In the genomic region with DNA sequence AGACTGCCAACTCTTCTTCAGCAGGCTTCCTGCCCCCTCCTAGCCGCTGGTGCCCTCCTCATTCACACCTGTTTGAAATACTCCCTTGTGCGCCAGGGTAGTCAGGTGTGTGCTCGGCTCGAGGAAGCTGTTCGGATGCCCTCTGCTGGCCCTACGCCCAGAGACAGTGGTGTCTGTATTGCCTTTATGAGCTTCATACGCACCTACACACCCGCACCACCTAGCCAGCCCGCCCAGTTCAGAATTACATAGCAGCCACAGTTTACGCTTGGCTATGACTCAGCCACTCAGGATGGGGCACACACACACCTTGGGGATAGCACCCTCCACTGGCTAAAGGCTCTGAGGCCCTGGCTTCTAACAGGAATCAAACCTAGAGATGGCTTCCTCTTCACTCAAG, we compare ENCODE assay signal across 8 mouse cellular contexts. TPM values are rescaled to one million over a fixed set of nuclear protein-coding genes. Genes with fewer than 3 reads are reported as not detected.
DNase-seq lines count a peak whose midpoint lies in the region; ATAC-seq and TF ChIP-seq lines count a peak whose summit lies in the region.

No protein-coding gene starts in this region.

- intact Hi-C loops in heart, postnatal 36 days (cut with DNase I), result loop anchor here (5.0 kb wide), 1 partner anchor 47 kb away; no protein-coding TSS in a partner anchor

- peaks cover 9% of the 10 kb centered on the region; the same call in 1 of the 2 replicates for H3K4me1 ChIP-seq in heart, embryonic 13.5 days
- 0 out of 2 replicates have a peak, but pooled peaks cover 8% of the 10 kb centered on the region for H3K4me1 ChIP-seq in intestine, embryonic 16.5 days (ENCODE audit: control insufficient read depth, insufficient read depth, low read length)
- no peaks in the 10 kb centered on the region for H3K4me1 ChIP-seq in lung, embryonic 14.5 days (ENCODE audit: insufficient read depth)

- H3K36me3 ChIP-seq in heart, embryonic 13.5 days, result no peaks in the 10 kb centered on the region
- no peaks in the 10 kb centered on the region for H3K36me3 ChIP-seq in intestine, embryonic 16.5 days (ENCODE audit: control insufficient read depth, insufficient read depth, low read length)
- no peaks in the 10 kb centered on the region for H3K36me3 ChIP-seq in lung, embryonic 14.5 days (ENCODE audit: insufficient read depth)

- H3K9ac ChIP-seq in heart, embryonic 13.5 days, result peak overlapping the region; percentile 38; the same call in 1 of the 2 replicates
- peak overlapping the region; percentile 49 for H3K9ac ChIP-seq in intestine, embryonic 16.5 days (ENCODE audit: low read depth, low read length)
- no peak overlapping the region for H3K9ac ChIP-seq in lung, embryonic 14.5 days

- H3K27ac ChIP-seq in heart, embryonic 13.5 days (replicated peaks), result no peak overlapping the region
- peak overlapping the region; percentile 18; the same call in 1 of the 2 replicates for H3K27ac ChIP-seq in intestine, embryonic 16.5 days (ENCODE audit: low read length)
- no peak overlapping the region for H3K27ac ChIP-seq in lung, embryonic 14.5 days (ENCODE audit: low read depth)

- H3K4me3 ChIP-seq in heart, embryonic 13.5 days, result peak overlapping the region; percentile 23
- H3K4me3 ChIP-seq in intestine, embryonic 16.5 days (ENCODE audit: low read length), result peak overlapping the region; percentile 11; the same call in 1 of the 2 replicates
- H3K4me3 ChIP-seq in lung, embryonic 14.5 days (ENCODE audit: low read depth, low read length), result no peak overlapping the region

- WGBS in heart, embryonic 13.5 days, result 26% methylated on average over 10 of the region's 10 CpGs
- WGBS in intestine, embryonic 16.5 days, result 24% methylated on average over 10 of the region's 10 CpGs
- 18% methylated on average over 10 of the region's 10 CpGs for WGBS in lung, embryonic 14.5 days

- ATAC-seq in heart, embryonic 13.5 days (ENCODE audit: extremely low read depth, insufficient number of reproducible peaks, low FRiP score, low TSS enrichment), result peak; percentile 19; the same call in 1 of the 2 replicates
- peak; percentile 95 for ATAC-seq in intestine, embryonic 16.5 days
- peak; percentile 75 for ATAC-seq in lung, embryonic 14.5 days (ENCODE audit: insufficient read depth)

- TF ChIP-seq CTCF in lung, embryonic 14.5 days (IDR thresholded peaks at IDR 0.05; ENCODE audit: low read depth), result peak; percentile 43; the same call in 1 of the 2 replicates

- no peaks in the 10 kb centered on the region for H3K9me3 ChIP-seq in heart, embryonic 13.5 days
- no peaks in the 10 kb centered on the region for H3K9me3 ChIP-seq in intestine, embryonic 16.5 days (ENCODE audit: control insufficient read depth, low read length)
- no peaks in the 10 kb centered on the region for H3K9me3 ChIP-seq in lung, embryonic 14.5 days (ENCODE audit: low read depth, low read length)

- H3K4me2 ChIP-seq in heart, embryonic 13.5 days, result peak overlapping the region; percentile 55
- peak overlapping the region; percentile 32 for H3K4me2 ChIP-seq in intestine, embryonic 16.5 days (ENCODE audit: low read depth, low read length)
- peak overlapping the region; percentile 36; the same call in 1 of the 2 replicates for H3K4me2 ChIP-seq in lung, embryonic 14.5 days

- H3K27me3 ChIP-seq in heart, embryonic 13.5 days (replicated peaks), result no peaks in the 10 kb centered on the region; the same call in 1 of the 2 replicates
- H3K27me3 ChIP-seq in intestine, embryonic 16.5 days (replicated peaks; ENCODE audit: control insufficient read depth, insufficient read depth, low read length), result no peaks in the 10 kb centered on the region
- H3K27me3 ChIP-seq in lung, embryonic 14.5 days (ENCODE audit: insufficient read depth, low read length), result no peaks in the 10 kb centered on the region

- DNase-seq in heart, postnatal 36 days, result no peak
- peak; percentile 57 for DNase-seq in ES-CJ7 (ENCODE audit: low read depth, low spot score)
- peak; percentile 51 for DNase-seq in lung, embryonic 14.5 days
- DNase-seq in thymus, adult 18-20 months, result peak; percentile 22 to 50
- no peak for DNase-seq in layer of hippocampus, adult 8-10 months (ENCODE audit: low spot score in 2 of 2)
- DNase-seq in layer of hippocampus, postnatal 36 days, result no peak

RNA-seq across cellular contexts. Expression of a gene that starts 13.9 kb away (rescaled TPM):
- 78.2 and 91.4 TPM in 2 replicates for polyA plus RNA-seq in heart, embryonic 13.5 days (2015; fragmentation: Nextera tagmentation; extraction: Ambion mirVana)
- 10 to 100 TPM; 82.6 to 83.9 TPM for total RNA-seq in heart, postnatal 36 days (2021)
- 166 and 168 TPM in 2 replicates for polyA plus RNA-seq in intestine, embryonic 16.5 days (2015; fragmentation: Nextera tagmentation; extraction: Ambion mirVana)
- polyA plus RNA-seq in lung, embryonic 14.5 days (2014; fragmentation: Nextera tagmentation; extraction: Ambion mirVana), result 118 and 119 TPM in 2 replicates
- total RNA-seq in layer of hippocampus, adult 8-10 months (2022), result 100 to 1,000 TPM; 191 to 220 (median 209) TPM
- 100 to 1,000 TPM; 190 to 210 TPM for total RNA-seq in layer of hippocampus, postnatal 36 days (2021)

RNA-seq across cellular contexts. Expression of a gene that starts 43.5 kb away (rescaled TPM):
- polyA plus RNA-seq in heart, embryonic 13.5 days (2015; fragmentation: Nextera tagmentation; extraction: Ambion mirVana), result 2.1 and 3.1 TPM in 2 replicates
- 1 to 10 TPM; 6.6 to 7.4 TPM for total RNA-seq in heart, postnatal 36 days (2021)
- 2.6 and 3.0 TPM in 2 replicates for polyA plus RNA-seq in intestine, embryonic 16.5 days (2015; fragmentation: Nextera tagmentation; extraction: Ambion mirVana)
- 8.3 and 9.4 TPM in 2 replicates for polyA plus RNA-seq in lung, embryonic 14.5 days (2014; fragmentation: Nextera tagmentation; extraction: Ambion mirVana)
- 100 to 1,000 TPM; 170 to 179 (median 172) TPM for total RNA-seq in layer of hippocampus, adult 8-10 months (2022)
- 100 to 1,000 TPM; 178 to 190 TPM for total RNA-seq in layer of hippocampus, postnatal 36 days (2021)

Comparison
In these comparisons a context has a peak if more than half of its experiments do, and no peak if none do; other contexts are left out.
1. ATAC-seq: peak in every context shown above with its lines; median percentile 95 in intestine, embryonic 16.5 days; 75 in lung, embryonic 14.5 days; 19 in heart, embryonic 13.5 days.
2. DNase-seq: peak in ES-CJ7 (single experiment), lung, embryonic 14.5 days (single experiment) and thymus, adult 18-20 months (2 of 2); none in heart, postnatal 36 days (0 of 2), layer of hippocampus, adult 8-10 months (0 of 2) and layer of hippocampus, postnatal 36 days (0 of 2).
3. RNA of a gene that starts 43.5 kb away (total RNA-seq): 178 to 190 TPM in layer of hippocampus, postnatal 36 days and 170 to 179 TPM in layer of hippocampus, adult 8-10 months; 6.6 to 7.4 TPM in heart, postnatal 36 days; every median in the first group is over 10 times any median in the second.
4. Peak in every context shown above with its lines, with median percentiles within 50 percentile points of each other: H3K4me2 ChIP-seq.